Comparison of ENCODE assay signal across 25 mouse cellular contexts in the genomic region with DNA sequence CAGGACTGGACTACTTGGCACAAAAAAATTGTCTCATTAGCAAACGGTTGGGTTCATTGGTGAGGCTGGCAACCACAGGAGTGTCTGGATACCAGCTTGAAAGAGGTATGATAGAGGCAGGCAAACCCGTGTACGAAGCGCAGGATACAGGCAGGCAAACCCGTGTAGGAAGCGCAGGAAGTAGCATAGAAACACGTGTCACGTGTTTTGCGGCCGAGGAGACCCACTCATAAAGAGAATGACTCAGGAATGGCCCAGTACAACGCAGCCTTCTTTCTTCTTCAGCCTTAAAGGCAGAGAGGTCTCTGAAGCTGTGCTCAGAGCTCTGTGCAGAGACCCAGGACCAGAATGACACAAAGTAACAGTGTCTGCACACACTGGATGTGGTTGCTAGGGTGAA. TPM values are rescaled to one million over a fixed set of nuclear protein-coding genes. Genes with fewer than 3 reads are reported as not detected.
A peak's percentile ranks its signal among the peaks of the same experiment; 100 is the strongest.
DNase-seq lines count a peak whose midpoint lies in the region; ATAC-seq and TF ChIP-seq lines count a peak whose summit lies in the region.
"Had no signal": no experiment of that assay in that cellular context is flagged by ENCODE, and none has a peak within 500 bp of the region (broad histone marks: within the 10 kb centered on the region; RNA-seq: fewer than 3 reads in every experiment).

No protein-coding gene starts in this region.

- H3K9ac ChIP-seq in lung, postnatal 0 days (replicated peaks; ENCODE audit: low read depth) = no peak overlapping the region
- H3K9ac ChIP-seq: embryonic facial prominence, embryonic 12.5 days; embryonic facial prominence, embryonic 15.5 days; forebrain, postnatal 0 days; heart, embryonic 13.5 days; hindbrain, embryonic 13.5 days had no signal

- no peak for TF ChIP-seq POLR2A in olfactory bulb, adult 2 months (IDR thresholded peaks at IDR 0.05; ENCODE audit: insufficient read depth, low read depth, low read length)

- no peak for TF ChIP-seq EP300 in lung, postnatal 0 days (IDR thresholded peaks at IDR 0.05)

- H3K27me3 ChIP-seq in lung, postnatal 0 days (replicated peaks; ENCODE audit: insufficient read depth, low read length) = no peaks in the 10 kb centered on the region
- H3K27me3 ChIP-seq: embryonic facial prominence, embryonic 12.5 days; embryonic facial prominence, embryonic 15.5 days; heart, embryonic 13.5 days; hindbrain, embryonic 13.5 days had no signal

- H3K4me3 ChIP-seq in layer of hippocampus, adult 2 months = no peak overlapping the region
- no peak overlapping the region for H3K4me3 ChIP-seq in olfactory bulb, adult 2 months (ENCODE audit: insufficient read depth, low read depth, low read length)
- H3K4me3 ChIP-seq in lung, postnatal 0 days (ENCODE audit: low read depth, low read length) = no peak overlapping the region
- H3K4me3 ChIP-seq: embryonic facial prominence, embryonic 12.5 days; embryonic facial prominence, embryonic 15.5 days; gastrocnemius, adult 2 months; heart, embryonic 13.5 days; hindbrain, embryonic 10.5 days; hindbrain, embryonic 13.5 days had no signal

- ATAC-seq in lung, postnatal 0 days = no peak
- ATAC-seq: activated CD4-positive, CD25-positive, alpha-beta regulatory T cell, adult 4 months; forebrain, embryonic 14.5 days; forebrain, postnatal 0 days; hindbrain, embryonic 16.5 days had no signal

- DNase-seq in cerebellum, postnatal 10 days = peak; percentile 32 to 40
- no peak for DNase-seq in cerebellum, adult 11 months
- no peak for DNase-seq in layer of hippocampus, adult 2 months (ENCODE audit: low spot score in 2 of 2)
- no peak for DNase-seq in layer of hippocampus, adult 11-12 months (ENCODE audit: low spot score)
- DNase-seq in thymus, postnatal 14 days = peak; percentile 30
- DNase-seq in thymus, adult 18-20 months = no peak
- no peak for DNase-seq in lung, postnatal 0 days (ENCODE audit: low spot score)
- DNase-seq: adrenal gland, adult 8-10 months; adrenal gland, postnatal 25 days; cerebellum, adult 18-20 months; cerebellum, adult 9-10 months; forebrain, postnatal 0 days; gastrocnemius, adult 2 months; gastrocnemius, postnatal 14 days; heart, adult 18-20 months; heart, postnatal 36 days had no signal

- peaks cover 6% of the 10 kb centered on the region for H3K4me1 ChIP-seq in olfactory bulb, adult 2 months (ENCODE audit: control insufficient read depth, insufficient read depth, low read length)
- H3K4me1 ChIP-seq in lung, postnatal 0 days (ENCODE audit: insufficient read depth, low read depth, low read length) = no peaks in the 10 kb centered on the region
- H3K4me1 ChIP-seq: embryonic facial prominence, embryonic 12.5 days; embryonic facial prominence, embryonic 15.5 days; heart, embryonic 13.5 days; hindbrain, embryonic 10.5 days; hindbrain, embryonic 13.5 days had no signal

- no peak for TF ChIP-seq CTCF in layer of hippocampus, adult 2 months (conservative IDR thresholded peaks at IDR 0.05)
- TF ChIP-seq CTCF in olfactory bulb, adult 2 months (IDR thresholded peaks at IDR 0.05; ENCODE audit: insufficient read depth, low read depth, low read length) = no peak
- no peak for TF ChIP-seq CTCF in lung, postnatal 0 days (IDR thresholded peaks at IDR 0.05)

- no peaks in the 10 kb centered on the region for H3K36me3 ChIP-seq in lung, postnatal 0 days (ENCODE audit: insufficient read depth, low read length)
- H3K36me3 ChIP-seq: embryonic facial prominence, embryonic 12.5 days; embryonic facial prominence, embryonic 15.5 days; heart, embryonic 13.5 days; hindbrain, embryonic 10.5 days; hindbrain, embryonic 13.5 days had no signal

- no peak overlapping the region for H3K4me2 ChIP-seq in lung, postnatal 0 days (replicated peaks; ENCODE audit: low read depth, low read length)
- H3K4me2 ChIP-seq: embryonic facial prominence, embryonic 12.5 days; embryonic facial prominence, embryonic 15.5 days; heart, embryonic 13.5 days; hindbrain, embryonic 13.5 days had no signal

- H3K9me3 ChIP-seq in lung, postnatal 0 days (ENCODE audit: low read length) = no peaks in the 10 kb centered on the region
- H3K9me3 ChIP-seq: embryonic facial prominence, embryonic 12.5 days; embryonic facial prominence, embryonic 15.5 days; heart, embryonic 13.5 days; hindbrain, embryonic 10.5 days; hindbrain, embryonic 13.5 days had no signal

- 0 out of 2 replicates have a peak overlapping the region, but pooled peaks have one; percentile 25 for H3K27ac ChIP-seq in layer of hippocampus, adult 2 months
- peak overlapping the region; percentile 39; the same call in 1 of the 2 replicates for H3K27ac ChIP-seq in olfactory bulb, adult 2 months (ENCODE audit: insufficient read depth, low read depth, low read length)
- no peak overlapping the region for H3K27ac ChIP-seq in lung, postnatal 0 days (ENCODE audit: low read length)
- H3K27ac ChIP-seq: embryonic facial prominence, embryonic 12.5 days; embryonic facial prominence, embryonic 15.5 days; gastrocnemius, adult 2 months; heart, embryonic 13.5 days; hindbrain, embryonic 10.5 days; hindbrain, embryonic 13.5 days had no signal

- WGBS in olfactory bulb, adult 2 months = 51% methylated on average over 11 of the region's 11 CpGs
- WGBS in lung, postnatal 0 days = 83% methylated on average over 11 of the region's 11 CpGs

RNA-seq across cellular contexts. Expression of gene Mbnl2, which starts 13.9 kb away (rescaled TPM):
- 100 to 1,000 TPM; 244 to 250 TPM for total RNA-seq in layer of hippocampus, adult 2 months (2021)
- polyA plus RNA-seq in olfactory bulb, adult 2 months (2012; ENCODE audit: insufficient read depth, insufficient read length, low replicate concordance, missing spikeins) = 141 and 206 TPM in 2 replicates
- 171 and 176 TPM in 2 replicates for polyA plus RNA-seq in lung, postnatal 0 days (2015; fragmentation: Nextera tagmentation; extraction: Ambion mirVana)

Comparison
In these comparisons a context has a peak if more than half of its experiments do, and no peak if none do; other contexts are left out.
1. DNase-seq: peak in cerebellum, postnatal 10 days (2 of 2) and thymus, postnatal 14 days (single experiment); none in cerebellum, adult 11 months (single experiment), layer of hippocampus, adult 2 months (0 of 2), layer of hippocampus, adult 11-12 months (single experiment), thymus, adult 18-20 months (0 of 2) and lung, postnatal 0 days (single experiment).